Mouse (Mus musculus) MN1 (cell line): ENCODE data around the gene Scamp3.
"Not testable (repeated sequence)": the region's sequence is repeated elsewhere in the genome, so short reads cannot be mapped to it uniquely, and the experiment has no call there.

Experiments used
- DNase-seq: peaks from one replicate; pipeline ENCODE4 v3.0.0-alpha.2; 2016; ENCODE audit warnings: low spot score

The Scamp3 gene

DNA sequence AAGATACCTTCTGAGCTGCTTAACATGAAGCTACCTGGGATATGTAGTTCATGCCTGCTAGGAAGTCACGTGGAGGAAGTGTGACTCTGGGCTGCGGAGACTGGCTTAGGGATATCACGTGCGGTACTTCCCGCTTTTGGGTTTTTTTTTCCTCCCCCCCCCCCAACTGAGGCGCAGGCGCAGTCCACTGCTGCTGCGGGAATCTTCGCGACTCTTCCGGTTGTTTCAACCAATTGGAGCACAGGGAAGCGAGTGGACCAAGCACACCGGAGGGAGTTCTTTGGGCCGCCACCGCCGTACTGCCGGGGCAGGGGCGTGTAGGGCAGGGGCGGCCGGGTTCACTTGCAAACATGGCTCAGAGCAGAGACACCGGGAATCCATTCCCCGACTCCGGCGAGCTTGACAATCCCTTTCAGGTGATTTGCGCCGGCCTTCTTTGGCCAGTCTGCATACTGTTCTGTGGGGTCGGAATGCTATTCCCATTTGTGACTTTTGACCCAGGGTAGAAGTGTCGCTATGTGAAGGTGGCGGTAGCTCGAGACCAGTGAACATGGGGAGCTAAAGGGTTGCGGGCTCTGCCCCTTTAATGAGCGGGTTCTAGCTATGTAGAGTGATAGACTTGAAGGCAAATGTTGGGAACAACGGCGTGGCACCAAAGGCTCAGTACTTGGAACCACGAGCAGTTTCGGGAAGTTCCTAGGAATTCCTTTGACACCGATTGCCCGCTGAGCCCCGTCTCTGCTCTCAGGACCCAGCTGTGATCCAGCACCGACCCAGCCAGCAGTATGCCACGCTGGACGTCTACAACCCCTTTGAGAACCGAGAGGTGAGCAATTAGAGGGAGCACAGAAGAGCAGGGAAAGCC lies at the start of gene Scamp3:
TSS of gene Scamp3 (plus strand) at position 232 of the 865 bp plus-strand sequence.
- peak; percentile 96 for DNase-seq

DNA sequence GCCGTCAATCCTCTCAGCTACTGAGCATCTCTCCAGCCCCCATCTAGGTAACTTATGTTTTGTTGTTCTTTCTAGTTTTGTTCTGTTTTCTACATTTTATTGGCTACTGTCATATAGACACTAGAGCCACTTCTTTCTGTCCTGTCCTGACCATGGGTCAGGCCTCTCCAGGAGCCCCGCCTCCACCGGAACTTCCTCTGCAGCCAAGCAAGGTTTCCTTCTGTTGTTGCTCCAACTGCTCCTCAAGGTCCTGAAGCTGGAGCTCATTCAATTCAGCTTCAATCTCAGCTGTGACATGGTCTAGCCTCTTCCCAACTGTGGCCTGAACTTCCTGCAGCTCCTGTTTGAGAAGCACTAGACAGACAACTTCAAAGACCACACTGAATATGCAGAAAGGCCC lies 47.4 kb upstream of the Scamp3 start:
- no peak for DNase-seq

DNA sequence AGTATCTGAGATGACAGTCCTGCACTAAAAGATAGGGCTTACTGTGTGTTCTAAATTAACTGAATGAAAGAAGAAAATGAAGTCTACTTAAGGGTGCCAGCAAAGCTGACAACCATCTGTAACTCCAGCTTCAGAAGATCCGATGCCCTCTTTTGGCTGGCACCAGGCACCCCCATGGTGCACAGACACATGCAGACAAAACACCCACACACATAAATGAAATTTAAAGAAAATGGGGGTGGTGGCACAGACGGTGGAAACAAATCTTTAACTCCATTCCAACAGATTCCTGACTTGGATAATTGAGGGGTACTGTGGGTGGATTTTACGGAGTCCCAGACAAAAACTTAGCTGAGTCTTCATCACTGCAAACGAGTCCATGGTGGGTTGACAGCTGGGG lies 45.5 kb upstream of the Scamp3 start:
- DNase-seq, result no peak

DNA sequence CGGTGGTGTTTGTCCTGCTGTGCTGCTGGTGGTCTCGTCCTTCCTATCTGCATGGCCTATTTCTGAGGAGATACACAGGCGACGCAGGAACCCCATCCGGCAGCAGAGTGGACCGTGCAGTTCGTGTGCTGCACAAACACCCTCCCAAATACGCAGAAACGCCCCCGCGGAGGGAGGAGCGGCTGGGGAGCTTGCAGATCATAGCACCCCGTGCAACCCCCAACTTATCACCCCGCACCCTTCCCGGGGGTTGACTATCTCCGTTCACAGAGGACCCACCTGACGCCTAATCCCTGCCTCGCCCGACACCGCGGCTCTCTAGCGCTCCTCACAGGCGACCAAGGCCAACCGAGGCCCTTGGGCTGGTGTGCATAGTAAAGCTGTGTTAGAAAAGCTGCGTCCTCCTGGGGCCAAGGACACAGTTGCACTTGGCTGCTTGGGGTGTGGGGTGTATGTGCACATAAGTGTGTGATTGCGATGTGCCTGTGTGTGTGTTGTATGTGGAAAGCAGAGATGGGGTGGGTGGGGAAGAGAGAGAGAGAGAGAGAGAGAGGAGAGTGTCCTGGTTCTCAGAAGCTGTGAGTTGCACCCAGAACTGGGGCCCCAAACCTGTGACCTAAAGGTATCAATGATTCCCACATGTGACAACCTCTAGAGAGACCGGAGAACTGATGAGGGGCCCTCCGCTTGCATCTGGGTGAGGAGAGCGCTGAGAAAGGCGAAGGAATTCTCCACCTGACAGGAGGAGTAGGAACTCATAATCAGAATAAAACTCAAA lies 44.8 kb upstream of the Scamp3 start:
- no peak for DNase-seq

DNA sequence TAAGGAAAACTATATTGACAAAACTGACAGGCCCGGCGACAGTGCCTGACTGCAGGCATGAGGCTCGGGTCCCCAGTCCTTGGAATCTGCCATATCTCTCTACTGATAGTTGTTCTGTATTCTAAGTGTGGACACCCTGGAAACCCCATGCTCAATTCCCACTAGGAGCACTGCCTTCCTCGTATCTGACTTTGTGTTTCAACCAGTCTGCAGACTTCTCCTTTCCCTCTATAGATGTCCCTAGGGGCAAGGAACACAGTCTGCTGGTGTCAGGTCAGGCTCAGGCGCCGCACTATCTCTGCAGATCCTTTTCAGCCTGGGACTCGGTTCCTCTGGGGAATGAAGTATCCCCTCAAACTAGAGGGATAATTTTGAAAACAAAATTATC lies 44.2 kb upstream of the Scamp3 start:
- no peak for DNase-seq

DNA sequence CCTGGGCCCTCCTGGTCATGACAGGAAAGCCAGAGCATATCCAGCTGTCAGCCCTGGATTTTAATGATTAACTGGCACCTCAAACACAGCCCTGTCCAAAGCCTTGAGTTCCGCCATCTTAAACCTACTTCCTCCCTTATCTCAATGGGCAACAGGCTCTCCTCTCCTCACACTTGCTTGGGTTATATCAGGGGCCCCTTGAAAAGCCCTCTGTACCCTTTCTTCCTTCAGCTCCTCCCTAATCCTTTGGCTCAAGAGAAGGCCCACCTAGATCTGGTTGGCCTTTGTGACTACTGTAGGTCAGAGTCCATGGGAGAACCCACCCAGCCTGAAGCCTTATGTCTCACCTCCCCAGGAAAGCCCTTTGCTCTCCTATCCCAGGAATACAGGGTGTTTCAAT lies 43.5 kb upstream of the Scamp3 start:
- no peak for DNase-seq

DNA sequence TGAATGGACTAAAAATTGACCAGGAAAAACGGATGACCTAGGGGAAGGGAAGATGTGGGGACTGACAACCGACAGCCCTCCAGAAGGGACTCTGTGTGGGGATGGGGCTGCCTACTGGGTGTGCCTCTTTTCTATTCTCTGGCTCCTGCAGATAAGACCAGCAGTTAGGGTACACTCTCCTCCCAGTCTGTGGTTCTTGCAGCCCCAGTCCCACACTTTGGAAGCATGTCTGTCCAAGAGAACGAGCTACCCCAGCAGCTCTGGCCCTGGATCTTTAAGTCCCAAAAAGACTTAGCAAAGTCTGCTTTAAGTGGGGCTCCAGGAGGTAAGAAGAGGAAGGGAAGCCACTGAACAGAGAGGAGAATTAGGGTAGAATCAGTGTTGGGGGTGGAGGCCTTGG lies 41.3 kb upstream of the Scamp3 start, which contains the start of gene Pklr:
TSS of gene Pklr (plus strand) at position 185 of the 400 bp plus-strand sequence.
- no peak for DNase-seq

DNA sequence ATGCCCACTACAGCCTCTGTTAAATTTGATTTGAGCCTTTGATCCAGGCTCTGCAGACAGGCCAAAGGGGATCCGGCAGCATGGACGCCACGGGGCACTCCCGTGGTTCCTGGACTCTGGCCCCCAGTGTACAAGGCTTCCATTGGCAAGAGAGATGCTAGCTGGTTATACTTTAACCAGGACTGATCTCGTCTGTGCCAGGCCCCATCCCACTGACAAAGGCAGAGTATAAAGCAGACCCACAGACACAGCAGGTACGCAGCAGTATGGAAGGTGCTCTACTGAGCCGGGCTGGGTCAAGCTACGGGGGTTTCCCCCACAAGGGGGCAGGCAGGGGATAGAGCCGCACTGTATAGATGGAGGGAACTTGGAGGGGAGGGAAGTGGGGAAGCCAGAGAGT lies 40.9 kb upstream of the Scamp3 start:
- no peak for DNase-seq

DNA sequence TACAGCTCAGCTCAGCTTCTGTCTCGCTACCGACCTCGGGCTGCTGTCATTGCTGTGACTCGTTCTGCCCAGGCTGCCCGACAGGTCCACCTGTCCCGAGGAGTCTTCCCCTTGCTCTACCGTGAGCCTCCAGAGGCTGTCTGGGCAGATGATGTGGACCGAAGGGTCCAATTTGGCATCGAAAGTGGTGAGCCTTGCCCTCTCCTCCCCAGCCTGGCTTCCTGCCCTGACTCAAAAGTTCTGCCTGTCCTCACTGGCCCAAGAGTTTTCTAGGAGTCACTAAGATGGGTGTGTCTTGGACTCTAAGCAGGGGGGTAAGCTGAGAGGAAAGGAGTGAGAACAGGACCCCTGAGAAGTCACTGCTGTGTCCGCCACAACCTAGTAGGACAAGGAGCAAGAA lies 32.5 kb upstream of the Scamp3 start:
- no peak for DNase-seq

DNA sequence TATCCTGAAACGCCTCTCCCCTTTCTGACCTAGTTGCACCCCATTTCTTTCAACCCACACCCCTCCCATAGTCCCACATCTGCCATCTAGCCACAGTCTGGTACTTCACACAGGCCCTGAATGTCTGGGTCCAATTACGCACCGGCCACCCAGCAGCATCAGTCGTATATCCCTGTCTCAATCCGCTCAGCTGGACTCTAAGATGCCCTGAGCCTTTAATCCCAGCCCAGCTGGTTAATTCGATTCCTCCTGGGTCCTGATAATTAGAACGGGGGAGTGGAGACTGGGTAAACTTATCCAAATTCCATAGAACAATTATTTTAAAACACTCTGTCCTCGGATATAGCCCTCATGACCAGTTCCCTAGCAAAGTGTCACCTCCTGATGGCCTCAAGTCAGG lies 31.7 kb upstream of the Scamp3 start:
- DNase-seq, result no peak

DNA sequence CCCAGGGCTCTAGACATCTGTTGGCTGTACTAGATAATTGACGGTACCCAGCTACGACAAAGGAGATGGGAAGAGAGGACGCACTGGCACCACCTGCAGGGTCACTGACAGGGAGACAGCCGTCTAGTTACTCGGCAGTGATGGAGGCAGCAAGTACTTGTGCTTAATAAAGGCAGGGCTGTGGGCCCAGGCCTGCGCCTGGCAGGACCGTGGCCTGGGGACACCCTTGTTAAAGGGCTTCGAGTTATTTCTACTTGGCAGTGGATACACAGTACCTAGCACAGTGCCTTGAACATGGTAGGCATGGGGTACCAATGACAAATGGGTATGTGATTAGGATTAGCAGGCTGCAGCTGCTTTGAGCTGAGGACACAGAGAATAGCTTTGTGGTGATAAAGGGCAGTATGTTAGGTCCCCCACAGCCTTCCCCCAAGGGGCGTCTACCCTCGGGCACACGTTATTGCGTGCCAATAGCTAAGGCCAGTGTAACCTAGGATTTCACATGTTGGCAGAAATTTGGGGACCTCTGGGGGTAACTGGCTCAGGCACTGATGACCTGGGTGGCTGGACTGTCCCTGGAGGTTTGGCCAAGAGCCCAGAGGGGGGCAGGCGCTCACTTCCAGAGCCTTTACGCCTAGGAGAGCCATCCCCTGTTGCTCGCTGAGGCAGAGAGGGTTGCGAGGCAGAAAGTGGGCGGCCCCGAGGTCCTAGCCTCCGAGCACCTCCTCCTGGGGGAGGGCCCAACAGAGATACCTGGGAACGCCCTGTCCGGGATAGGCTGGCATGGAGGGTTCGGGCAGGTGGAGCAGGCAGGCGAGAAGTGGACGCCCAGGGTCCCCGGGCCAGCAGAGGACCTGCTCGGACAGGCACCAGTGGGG lies 29.9 kb upstream of the Scamp3 start:
- no peak for DNase-seq

DNA sequence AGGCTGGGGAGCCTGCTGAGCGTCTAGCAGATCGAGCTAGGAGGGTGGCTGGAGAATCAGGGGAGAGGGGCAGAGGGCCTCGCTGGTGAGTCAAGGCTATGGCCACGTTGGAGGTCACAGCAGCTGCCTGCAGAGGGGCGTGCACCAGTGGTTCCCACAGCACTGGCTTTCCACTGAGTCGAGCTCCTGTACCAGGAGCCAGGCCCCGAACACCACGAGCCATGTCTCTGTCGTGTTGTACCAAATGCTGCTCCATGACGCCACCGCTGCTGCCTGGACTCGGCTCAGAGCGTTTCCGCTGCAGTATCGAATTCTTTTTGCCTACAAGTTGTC lies 29.3 kb upstream of the Scamp3 start:
- no peak for DNase-seq

DNA sequence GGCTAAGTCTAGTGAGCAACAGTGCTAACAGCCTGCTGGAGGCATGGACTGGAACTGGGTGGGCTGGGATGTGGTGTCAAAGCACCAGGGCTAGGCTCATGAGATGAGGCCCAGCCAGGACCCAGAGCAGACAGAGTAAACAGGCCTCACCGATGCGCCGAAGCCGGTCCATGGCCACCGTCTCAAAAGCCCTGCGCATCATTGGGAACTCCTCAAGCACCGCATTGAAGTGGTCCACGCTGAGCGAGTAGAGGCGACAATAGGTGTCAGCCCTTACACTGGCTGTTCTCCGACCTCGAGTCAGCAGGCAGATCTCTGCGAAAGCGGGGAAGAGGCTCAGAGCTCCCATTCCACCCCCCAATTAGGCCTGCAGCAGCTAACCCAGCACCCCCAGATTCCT lies 28.7 kb upstream of the Scamp3 start:
- DNase-seq, result no peak

DNA sequence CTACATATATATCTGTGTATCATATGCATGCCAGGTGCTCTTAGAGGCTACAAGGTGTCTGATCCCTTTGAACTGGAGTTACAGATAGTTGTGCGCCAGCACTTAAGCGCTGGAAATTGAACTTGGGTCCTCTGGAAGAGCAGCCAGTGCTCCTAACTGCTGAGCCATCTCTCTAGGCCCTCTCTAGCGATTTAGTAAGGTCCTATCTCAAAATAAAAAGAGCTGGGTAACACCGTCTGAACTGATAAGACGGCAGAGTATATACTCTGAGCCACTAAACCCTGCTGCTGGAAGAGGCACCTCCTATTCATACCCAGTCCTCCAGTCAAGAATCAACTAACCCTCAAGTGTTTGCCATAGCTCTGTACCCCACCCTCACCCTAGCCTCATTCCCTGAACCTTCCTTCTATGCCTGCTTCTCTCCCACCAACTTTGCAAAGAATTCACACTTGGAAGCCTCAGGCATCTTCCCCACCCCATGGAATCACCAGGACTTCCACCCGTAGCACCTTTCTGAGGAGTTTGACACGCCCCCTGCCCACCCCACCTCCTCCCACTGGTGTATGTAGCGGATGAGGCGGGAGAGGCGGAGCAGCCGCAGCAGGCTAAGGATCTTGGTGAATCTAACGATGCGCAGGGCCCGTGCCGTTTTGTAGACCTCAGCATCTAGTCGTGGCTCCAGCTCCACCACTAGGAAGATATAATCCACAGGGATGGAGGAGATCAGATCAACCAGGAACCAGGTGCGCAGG lies 25.0 kb upstream of the Scamp3 start:
- no peak for DNase-seq

DNA sequence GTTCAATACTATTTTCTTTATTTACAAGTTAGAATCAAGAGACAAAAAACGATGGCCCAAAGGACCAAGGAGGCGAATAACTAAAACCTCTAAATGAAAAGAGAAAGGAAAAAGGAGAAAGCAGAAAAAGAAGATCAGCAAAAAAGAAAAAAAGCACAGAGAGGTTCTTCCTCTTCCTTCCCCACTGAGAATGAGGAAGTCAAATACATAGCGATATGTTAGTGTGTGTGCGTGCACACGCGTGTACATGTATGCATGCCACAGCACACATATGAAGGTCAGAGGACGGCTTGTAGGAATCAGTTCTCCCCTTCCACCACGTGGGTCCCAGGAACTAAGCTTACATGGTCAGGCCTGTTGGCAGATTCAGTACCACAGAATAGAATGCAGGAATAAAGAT lies 20.3 kb upstream of the Scamp3 start:
- DNase-seq, result no peak

DNA sequence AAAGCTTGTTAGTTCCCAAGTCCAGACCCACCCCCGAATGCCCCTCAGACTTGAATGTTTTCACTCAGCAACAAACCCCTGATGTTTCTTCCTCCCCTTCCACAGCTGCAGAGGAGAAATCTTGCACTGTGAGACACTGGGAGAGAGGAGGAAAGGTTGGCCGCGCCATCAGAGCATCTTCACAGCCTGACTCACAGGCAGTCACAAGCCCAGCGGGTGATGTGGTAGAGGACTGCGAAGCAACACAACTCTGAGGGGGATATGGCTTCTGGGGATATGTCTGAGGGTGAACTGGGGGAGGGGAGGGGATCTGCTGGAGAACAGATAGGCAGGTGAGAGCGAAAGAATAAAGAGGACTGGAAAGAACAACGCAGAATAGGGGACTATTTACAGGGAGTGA lies 18.6 kb upstream of the Scamp3 start:
- peak; percentile 34 for DNase-seq

DNA sequence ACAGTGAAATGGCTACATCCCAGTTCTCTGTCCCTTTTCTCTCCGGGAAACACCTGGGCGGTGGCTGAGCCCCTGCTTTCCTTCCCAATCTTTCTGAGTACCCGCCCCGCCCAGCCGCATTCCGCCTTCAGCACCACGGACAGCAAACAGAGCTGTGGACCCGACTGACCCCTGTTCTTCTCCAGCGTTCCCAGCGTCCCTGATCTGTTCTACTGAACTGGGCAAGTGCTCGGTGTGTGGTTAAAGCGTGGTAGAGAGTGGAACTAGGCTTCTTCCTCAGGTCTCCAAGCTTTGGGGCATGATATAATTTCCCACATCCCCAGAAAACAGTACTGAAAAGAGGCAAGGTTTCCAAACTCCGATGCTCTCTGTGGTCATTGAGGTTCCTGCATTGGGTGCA lies 18.1 kb upstream of the Scamp3 start:
- DNase-seq, result no peak

DNA sequence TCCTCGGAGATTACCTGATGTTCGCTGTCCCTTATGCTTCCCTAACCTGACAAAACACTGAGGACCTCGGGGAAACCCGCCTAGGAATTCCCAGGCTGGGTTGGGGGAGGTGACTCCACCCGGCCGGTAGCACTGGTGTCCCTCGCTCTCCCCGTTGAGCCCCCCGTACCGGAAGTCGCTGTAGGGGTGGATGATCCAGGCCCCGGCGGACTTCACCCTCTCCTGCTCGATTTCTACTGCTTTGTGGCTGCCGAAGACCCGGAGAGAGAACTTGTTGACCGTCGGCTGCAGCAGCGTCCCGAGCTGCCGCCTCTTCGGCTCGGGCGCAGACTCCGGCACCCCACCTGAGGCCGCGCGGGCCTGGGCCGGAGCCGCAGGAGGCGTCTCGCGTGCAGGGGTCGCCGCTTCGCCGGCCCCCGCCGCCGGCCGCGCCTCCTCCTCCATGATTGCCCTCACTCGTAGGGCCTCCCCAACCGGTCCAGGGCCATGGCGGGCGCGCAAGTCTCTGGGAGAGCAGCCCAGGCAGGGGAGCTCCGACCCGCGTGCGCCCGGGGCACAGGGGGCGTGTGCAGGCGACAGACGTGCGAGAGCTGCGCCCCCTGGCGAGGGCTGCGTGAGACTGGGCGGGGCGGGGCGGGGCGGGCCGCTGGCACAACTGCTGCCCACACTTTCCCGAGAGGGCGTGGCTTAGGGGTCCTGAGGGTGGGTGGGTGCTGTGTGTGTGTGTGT lies 17.5 kb upstream of the Scamp3 start, which contains the start of gene Hcn3:
TSS of gene Hcn3 (minus strand) at position 581 of the 729 bp plus-strand sequence.
- DNase-seq, result peak; percentile 91

DNA sequence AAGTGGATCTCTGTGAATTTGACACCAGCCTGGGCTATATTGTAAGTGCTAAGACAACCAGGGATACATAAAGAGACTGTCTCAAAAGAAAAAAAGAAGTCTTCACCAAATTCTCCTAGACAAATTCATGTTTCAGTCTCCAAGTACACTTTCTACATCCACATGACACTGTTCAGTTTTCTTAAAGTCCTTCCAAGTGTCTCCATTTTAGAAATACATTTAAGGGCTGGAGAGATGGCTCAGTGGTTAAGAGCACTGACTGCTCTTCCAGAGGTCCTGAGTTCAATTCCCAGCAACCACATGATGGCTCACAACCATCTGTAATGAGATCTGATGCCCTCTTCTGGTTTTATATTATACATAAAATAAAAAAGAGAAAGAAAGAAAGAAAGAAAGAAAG lies 16.1 kb upstream of the Scamp3 start:
- DNase-seq, result not testable (repeated sequence)

DNA sequence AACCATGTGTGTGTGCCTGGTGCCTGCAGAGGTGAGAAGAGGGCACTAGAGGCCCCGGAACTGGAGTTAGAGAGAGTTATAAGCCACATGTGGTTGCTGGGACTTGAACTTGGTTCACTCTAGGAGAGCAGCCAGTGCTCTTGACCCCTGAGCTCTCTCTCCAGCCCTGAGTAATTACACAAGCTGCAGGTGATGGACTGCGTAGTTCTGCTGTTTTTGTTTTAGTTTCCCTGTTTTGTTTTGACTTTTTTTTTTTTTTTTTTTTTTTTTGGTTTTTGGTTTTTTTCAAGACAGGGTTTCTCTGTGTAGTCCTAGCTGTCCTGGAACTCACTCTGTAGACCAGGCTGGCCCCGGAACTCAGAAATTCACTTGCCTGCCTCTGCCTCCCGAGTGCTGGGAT lies 15.5 kb upstream of the Scamp3 start:
- no peak for DNase-seq

DNA sequence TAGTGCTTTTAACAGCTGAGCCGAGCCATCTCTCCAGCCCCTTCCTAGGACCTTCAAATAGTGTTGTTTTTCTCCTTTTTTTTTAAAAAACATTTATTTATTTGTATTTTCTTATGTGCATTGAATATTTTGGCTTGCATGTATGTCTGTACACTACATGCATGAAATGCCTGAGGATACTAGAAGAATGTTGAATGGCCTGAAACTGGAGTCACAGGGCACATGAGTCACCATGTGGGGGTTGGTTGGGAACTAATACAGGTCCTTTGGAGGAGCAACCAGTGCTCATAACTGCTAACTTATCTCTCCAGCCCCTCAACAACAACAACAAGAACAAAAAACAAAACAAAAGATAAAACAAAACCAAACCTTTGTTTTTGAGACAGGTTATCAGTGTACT lies 14.2 kb upstream of the Scamp3 start:
- DNase-seq, result peak; percentile 48
